Mouse (Mus musculus): ENCODE results near the gene Skint2. TPM values are rescaled to one million over a fixed set of nuclear protein-coding genes. Genes with fewer than 3 reads are reported as not detected.

Skint2 gene
- polyA plus RNA-seq (2014; fragmentation: Nextera tagmentation; extraction: Ambion mirVana), result not detected in 2 replicates

- Histone ChIP-seq H3K27ac (no peak within 1 kb of the TSS), H3K4me2 (replicated peaks) (no peak within 1 kb of the TSS), H3K27me3 (ENCODE audit: control insufficient read depth, insufficient read depth, low read length) (no peaks in the 10 kb centered on the region), H3K4me3 (replicated peaks; ENCODE audit: low read length) (no peak within 1 kb of the TSS), H3K4me1 (replicated peaks; ENCODE audit: control insufficient read depth, insufficient read depth, low read length) (no peaks in the 10 kb centered on the region), H3K36me3 (replicated peaks; ENCODE audit: control insufficient read depth, insufficient read depth) (no peaks in the 10 kb centered on the region), H3K9me3 (ENCODE audit: control insufficient read depth, low read length) (no peaks in the 10 kb centered on the region), H3K9ac (no peak within 1 kb of the TSS)
- DNase-seq (ENCODE audit: low spot score) (no peak), ATAC-seq (ENCODE audit: low FRiP score) (no peak)
- WGBS, result 81% methylated on average over 2 of the region's 2 CpGs
Observed at GRCm38 (mm10) chr4:112556894-112557293, at the start of gene Skint2. TSS of gene Skint2 (plus strand) at chr4:112557194.

Other genes starting within 250 kb of the Skint2 start
- not detected in 2 replicates for gene Skint9, start 123.2 kb upstream of the Skint2 start, polyA plus RNA-seq (2014; fragmentation: Nextera tagmentation; extraction: Ambion mirVana)
- gene Skint10, start 217.7 kb downstream of the Skint2 start, polyA plus RNA-seq (2014; fragmentation: Nextera tagmentation; extraction: Ambion mirVana), result not detected in 2 replicates

All from hindbrain, embryonic 14.5 days (tissue).